Mouse (Mus musculus): Measurements from ENCODE around the gene Ttc16.

Ttc16 gene

GRCm38 (mm10) chr2:32714987-32715425 is 60.4 kb downstream of the Ttc16 start:
- DNase-seq (ENCODE audit: inconsistent ontology term), result peak; percentile 58

GRCm38 (mm10) chr2:32714117-32714986 is 61.1 kb downstream of the Ttc16 start:
- no peak for DNase-seq (ENCODE audit: inconsistent ontology term)

GRCm38 (mm10) chr2:32712934-32713817 is 62.3 kb downstream of the Ttc16 start, which contains the start of gene Cdk9:
Gene Cdk9 (minus strand): TSS chr2:32713076.
- peak; percentile 98 for DNase-seq (ENCODE audit: inconsistent ontology term)

GRCm38 (mm10) chr2:32712586-32712933 is 62.9 kb downstream of the Ttc16 start:
- peak; percentile 98 for DNase-seq (ENCODE audit: inconsistent ontology term)

- DNase-seq (ENCODE audit: inconsistent ontology term), result peak; percentile 82
Observed at GRCm38 (mm10) chr2:32712108-32712551, 63.3 kb downstream of the Ttc16 start.

- DNase-seq (ENCODE audit: inconsistent ontology term), result no peak
Observed at GRCm38 (mm10) chr2:32711301-32712056, 64.0 kb downstream of the Ttc16 start.

GRCm38 (mm10) chr2:32710425-32710824 is 65.0 kb downstream of the Ttc16 start:
- no peak for DNase-seq (ENCODE audit: inconsistent ontology term)

- DNase-seq (ENCODE audit: inconsistent ontology term), result no peak
Observed at GRCm38 (mm10) chr2:32709521-32710137, 65.8 kb downstream of the Ttc16 start.

GRCm38 (mm10) chr2:32708643-32709042 is 66.8 kb downstream of the Ttc16 start:
- DNase-seq (ENCODE audit: inconsistent ontology term), result peak; percentile 50

Data from Muller cell, postnatal 12 days (primary cell).